Mouse (Mus musculus): ENCODE data around the gene Kctd19.

Gene Kctd19

DNA sequence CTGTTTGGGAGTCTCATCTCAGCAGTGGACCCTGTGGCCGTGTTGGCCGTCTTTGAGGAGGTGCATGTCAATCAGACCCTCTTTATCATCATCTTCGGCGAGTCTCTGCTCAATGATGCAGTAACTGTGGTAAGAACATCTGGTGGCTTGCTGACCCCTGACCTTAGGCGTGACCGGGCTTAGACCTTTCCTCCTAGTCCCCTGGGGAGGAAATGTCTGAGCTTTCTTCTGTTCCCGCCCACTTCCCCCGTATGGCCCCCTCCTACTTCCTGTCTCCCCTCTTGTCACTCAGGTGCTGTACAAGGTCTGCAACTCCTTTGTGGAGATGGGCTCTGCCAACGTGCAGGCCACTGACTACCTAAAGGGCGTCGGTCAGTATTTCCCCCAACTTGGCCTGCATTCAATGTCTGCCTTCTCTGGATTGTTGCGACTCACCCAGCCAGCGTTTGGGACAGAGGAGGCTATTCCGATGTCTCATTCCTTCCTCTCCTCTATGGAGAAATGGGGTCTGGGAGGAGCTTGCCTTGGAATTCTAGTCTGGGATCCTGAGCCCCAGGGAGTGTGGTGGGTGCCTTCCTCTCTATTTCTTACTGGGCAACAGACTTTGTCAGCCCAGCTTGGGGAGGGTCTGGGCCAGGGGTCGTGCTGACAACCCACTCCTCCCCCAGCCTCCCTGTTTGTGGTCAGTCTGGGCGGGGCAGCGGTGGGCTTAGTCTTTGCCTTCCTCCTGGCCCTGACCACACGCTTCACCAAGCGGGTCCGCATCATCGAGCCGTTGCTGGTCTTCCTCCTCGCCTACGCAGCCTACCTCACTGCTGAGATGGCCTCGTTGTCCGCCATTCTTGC, 57.9 kb downstream of the Kctd19 start:
- no peak for DNase-seq

DNA sequence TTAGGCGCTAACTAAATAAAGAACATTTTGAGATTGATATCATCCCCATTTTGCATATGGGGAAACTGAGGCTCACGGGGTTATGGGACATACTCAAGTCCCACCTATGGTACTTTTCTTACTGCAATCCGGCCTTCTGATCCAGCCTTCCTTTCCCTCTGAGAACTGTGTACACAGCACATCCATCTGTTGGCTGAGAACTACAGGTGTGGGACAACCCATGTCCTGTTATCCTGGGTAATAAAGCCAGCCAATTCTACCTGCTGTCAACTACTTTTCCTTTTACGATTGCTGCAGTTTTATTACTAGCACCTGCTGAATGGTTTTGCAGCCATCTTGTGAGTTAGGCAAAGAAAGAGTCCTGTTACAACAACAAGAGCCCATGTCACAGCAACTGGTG, 58.8 kb downstream of the Kctd19 start:
- DNase-seq, result no peak

GRCm38 (mm10) chr8:105353583-105354135, 59.6 kb downstream of the Kctd19 start:
- DNase-seq, result no peak

DNA sequence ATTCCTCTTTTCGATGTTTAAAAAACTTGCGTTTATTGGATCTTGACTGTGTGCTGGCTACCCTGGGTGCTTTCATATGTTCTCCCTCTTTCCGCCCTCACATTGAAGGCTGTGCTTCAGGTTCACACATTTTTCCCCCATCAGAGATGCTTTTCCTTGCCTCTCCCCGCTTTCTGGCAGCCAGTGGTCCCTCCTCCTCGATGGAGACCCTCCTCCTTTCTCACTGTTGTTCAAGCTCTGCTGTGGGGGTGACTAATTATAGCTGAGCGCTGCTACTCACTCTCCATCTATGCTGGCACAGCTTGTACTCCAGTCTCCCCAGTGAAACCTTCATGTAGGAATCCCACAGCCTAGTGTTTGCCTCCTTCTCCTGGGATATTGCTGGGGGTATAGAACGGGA, 63.1 kb downstream of the Kctd19 start:
- DNase-seq, result no peak

DNA sequence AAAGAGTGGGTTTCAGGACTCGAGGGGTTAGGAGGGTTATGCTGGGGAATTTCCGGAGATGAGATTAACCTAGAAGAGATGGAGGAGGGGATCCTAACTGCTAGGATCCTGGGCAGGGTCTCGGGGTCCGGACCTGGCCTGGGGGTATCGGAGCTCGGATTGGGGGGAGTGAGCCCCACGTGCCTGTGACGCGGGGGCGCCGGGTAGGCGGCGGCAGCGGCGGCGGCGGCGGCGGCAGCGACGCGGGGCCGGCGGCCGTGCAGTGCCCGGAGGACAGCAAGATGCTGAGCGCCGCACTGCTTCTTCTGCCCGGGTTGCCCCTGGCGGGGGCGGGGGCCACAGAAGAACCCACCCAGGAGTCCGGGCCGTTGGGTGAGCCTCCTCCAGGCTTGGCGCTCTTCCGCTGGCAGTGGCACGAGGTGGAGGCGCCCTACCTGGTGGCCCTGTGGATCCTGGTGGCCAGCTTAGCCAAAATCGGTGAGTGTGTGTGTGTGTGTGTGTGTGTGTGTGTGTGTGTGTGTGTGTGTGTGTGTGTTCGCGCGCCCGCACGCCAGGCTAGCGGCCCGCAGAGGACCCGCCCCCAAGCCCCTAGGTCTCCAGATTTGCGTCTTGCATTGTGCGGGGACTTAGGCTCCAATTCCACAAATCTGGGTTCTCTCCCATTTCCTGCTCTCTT, 64.1 kb downstream of the Kctd19 start:
- DNase-seq, result no peak

DNA sequence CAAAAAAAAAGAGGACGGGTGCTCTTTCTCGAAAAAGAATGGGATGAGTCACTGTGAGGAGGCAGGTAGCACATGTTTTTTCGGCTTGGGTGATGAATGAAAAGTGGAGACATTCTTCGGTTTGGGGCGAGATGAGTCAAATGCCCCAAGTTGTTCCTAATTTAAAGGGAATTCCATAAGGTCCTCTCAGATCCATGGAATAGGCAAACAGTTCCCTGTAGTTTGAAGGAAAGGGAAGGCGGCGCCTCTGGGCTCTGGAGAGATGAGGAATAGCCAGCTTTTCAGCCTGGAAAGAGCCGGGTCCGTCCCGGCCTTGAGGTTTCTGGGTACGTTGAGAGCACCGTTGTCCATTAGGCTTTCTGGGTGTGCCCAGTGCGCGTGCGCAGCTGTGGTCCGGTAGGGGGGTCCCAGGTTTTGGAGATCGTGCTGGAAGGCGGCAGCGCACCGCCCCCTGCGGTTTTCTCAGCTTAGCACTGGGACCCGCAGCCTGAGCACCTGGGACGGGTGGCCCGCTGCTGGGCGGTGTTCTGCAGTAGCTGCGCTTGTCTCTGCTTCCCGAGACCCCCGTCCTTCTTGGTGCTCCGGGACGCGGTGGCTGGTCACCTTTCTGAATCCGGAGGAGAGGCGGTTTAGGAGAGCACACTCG, 64.7 kb downstream of the Kctd19 start, which contains the start of gene Slc9a5:
Slc9a5 (plus strand) TSS at position 394 of the 646 bp plus-strand sequence.
- DNase-seq, result peak; percentile 59

GRCm38 (mm10) chr8:105347428-105348221, 65.7 kb downstream of the Kctd19 start, which contains the start of gene Fhod1:
Fhod1 (minus strand) TSS chr8:105347953.
- DNase-seq, result peak; percentile 96

- DNase-seq, result no peak
Observed at GRCm38 (mm10) chr8:105346611-105347427, 66.5 kb downstream of the Kctd19 start.

DNA sequence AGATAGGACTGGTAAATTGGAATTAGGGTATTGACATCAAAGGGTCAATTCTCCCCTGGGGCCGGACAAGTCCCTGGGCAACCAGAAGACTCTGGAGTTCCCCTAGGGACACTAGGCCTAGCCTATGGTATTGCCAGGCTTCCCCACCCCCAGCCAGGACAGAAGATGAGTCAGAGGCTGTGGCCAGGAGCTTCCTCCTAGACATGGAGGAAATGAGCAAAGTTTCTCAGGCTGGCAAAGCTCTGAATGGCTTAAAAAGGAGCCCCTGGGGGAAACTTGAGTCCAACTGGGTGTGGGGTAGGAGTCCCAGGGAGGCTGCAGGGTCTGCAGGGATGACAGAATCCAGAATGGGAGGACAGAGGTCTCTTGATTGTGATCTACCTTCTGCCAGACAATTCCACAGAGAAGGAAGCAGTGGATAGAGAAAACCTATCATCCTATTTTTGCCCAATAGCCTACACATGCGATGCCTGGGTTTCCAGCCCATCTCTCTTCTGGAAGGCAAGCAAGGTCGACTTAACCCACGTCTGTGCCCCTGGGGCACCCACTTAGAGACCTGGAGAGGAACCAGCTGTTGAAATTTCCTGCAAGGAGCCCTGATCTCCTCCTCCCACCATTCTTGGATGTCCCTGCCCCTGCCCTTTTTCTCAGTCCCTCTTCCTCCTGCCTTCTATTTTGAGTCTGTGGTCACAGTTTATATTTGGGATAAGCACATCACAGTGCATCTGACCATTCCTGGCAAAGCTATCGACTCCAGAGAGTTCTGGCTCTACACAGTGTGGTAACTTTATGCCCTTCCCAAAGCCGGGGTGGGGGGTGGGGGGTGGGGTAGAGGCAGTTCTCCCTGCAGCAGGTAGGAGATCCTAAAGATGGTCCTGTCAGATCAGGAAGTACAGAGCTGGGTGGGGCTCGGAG, 68.0 kb downstream of the Kctd19 start:
- DNase-seq, result no peak

DNA sequence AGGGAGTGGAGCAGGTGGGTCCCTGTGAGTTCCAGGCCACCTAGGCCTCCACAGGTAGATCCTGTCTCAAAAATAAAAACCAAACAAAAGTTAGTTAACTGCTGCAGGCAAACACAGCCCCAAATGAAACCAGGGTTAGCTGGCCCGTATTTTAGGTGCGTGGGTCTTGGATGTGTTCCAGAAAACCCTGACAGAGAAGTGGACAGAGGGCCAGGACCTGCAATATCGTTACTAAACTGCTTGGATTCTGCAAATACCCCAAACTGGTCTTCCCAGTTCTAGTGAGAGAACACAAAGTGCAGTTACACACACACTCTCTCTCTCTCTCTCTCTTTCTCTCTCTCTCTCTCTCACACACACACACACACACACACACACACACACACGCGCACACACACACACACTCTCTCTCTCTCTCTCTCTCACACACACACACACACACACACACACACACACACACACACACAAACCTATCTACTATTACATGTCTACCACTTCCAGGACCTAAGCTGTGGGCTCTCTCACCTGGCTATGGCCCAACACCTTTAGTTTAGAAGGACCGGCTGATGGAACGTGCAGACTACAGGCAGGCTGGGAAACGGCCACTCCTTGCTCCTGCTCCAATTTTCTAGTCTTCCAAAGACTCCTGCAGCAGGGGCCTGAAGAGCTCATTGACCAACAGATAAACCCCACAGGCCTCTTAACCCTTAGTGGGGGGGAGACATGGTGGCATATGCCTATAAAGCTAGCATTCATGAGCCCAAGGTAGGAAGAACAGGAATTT, 69.3 kb downstream of the Kctd19 start:
- no peak for DNase-seq

- no peak for DNase-seq
Observed at GRCm38 (mm10) chr8:105342768-105343167, 70.5 kb downstream of the Kctd19 start.

DNA sequence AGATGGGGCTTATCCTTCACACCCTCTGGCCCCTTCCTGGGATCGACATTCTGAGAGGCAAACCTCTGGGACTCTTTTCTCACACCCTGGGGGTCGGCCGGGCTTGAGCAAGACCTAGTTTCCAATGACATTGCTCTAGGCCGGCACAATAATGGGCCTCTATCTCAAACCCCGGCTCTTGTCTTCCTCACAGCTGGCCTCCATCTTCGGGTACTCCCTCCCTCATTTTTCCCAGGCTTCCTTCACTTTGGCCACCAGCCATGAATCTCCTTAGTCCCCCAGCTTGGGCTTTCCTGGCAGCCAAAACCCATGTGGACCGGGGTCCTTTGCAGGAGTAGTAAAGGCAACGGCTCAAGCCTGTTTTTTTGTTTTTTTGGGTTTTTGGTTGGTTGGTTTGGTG, 71.9 kb downstream of the Kctd19 start:
- no peak for DNase-seq

DNA sequence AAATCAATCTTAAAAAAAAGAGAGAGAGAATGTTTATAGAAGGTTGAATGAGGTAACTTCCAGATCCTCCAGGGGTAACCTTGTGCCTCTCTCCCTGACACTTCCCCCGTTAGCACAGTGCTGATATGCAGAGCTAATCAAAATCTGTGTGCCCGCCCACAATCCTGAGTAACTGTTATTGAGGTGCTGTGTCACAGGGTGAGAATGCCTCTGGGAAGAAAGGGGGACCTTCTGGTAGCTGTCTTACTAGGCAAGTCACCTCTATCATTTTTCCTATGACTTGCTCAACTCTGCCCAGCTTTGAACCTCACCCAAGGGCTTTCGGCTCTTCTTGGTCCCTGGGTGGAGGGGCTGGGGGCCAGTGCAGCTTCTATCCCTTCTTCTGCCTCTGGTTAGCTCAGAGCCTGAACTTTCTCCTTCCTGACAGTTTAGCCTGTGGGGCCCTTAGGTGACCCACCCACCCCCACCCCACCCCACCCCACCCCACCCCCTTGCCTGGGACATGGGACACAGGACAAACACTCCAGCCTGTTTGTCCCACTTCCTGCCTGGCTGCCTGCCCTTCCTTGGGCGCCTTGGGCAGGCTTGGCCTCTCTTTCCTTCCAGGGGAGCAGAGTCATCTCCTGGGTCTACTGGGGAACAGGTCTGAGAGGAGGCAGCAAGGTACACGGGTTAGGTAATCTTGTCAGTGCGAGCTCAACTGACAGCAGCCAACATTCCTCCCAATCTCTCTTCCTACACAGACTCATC, 73.2 kb downstream of the Kctd19 start:
- peak; percentile 49 for DNase-seq

- no peak for DNase-seq
Observed at GRCm38 (mm10) chr8:105338992-105339391, 74.3 kb downstream of the Kctd19 start.

- DNase-seq, result no peak
Observed at GRCm38 (mm10) chr8:105336373-105337130, 76.8 kb downstream of the Kctd19 start.

Measured in liver (tissue).